Mouse (Mus musculus) embryo, embryonic 9.5 days (tissue): ENCODE measurements around the gene Inpp5b.

Source experiments
- DNase-seq: peaks from one replicate; pipeline ENCODE4 v3.0.0-alpha.2; 2017; ENCODE audit errors: extremely low spot score

Gene Inpp5b

DNA sequence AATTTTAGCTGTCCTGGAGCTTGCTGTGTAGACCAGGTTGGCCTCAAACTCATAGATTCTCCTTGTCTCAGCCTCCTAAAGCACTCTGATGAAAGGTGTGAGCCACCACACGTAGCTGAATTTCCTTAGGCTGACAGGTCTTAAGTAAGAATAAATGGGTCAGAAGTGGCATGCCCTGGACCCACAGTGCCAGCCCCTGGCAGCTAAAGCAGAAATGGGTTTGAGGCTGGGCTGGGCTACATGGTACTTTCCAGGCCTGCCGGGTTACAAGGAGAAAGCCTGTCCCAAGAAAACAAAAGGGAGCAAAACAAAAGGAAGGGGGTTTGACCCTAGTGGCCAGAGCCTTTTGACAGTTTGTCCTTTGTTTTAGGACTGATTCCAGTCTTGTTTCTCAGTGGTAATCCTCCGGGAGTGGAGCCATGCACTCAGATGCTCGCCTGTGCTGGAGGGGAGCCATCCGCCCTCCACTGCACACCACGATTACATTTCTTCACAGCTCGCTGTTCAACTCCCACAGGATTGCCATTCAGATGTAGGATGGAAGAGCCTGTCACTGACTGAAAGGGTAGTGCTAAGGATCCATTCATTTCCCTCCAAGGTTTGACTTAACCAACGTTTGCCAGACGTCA is 69.8 kb downstream of the Inpp5b start:
- peak; percentile 13 for DNase-seq

DNA sequence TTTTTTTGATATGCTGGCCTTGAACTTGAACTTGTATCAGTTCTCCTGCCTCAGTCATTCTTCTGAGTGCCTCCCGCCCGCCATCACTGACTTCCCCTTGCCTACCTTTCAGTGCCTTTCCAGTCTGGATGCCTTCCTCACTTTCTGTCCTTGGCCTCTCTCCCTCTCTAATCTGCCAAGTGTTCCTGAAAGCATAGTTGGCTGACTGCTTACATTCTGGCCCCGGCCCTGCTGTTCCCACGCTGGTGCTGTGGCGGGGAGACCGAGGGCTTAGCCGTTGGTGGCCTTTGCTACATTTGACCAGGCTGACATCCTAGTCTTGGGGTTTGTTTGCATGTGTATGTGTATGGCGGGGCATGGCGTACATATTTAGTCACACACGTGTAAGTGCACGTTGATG is 74.3 kb downstream of the Inpp5b start:
- DNase-seq = no peak

DNA sequence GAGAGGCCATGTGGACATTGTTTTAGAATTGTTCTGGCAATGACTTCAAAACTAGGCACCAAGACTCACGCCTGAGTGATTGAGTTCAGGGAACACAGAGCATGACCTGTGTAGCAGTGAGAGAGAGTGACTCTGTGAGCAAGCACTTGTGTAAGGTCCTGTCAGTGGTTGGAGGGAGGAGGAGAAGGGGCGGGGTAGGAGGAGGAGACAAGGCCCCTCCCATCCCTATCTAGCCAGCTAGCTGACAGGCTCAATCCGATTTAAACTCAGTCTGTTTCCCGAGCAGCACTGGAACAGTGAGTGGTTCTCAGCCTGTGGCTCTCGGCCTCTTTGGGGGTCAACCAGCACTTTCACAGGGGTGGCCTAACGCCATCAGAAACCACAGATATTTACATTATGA is 76.2 kb downstream of the Inpp5b start:
- DNase-seq = peak; percentile 55

DNA sequence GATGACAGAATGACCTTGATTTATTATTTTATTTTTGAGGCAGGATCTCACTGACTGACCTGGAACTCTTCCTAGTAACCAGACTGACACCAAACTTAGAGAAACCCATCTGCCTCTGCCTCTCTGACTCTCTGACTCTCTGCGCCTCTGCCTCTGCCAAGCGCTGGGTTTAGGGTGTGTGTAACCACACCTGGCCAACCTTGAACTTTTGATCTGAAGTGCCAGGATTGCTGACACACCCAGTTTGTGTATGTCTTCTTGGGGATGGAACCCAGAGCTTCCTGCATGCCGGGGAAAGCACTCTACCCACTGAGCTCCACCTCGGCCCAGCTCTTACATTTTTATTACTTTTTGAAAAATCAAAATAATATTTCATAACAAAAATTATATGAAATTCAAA is 77.2 kb downstream of the Inpp5b start:
- no peak for DNase-seq

DNA sequence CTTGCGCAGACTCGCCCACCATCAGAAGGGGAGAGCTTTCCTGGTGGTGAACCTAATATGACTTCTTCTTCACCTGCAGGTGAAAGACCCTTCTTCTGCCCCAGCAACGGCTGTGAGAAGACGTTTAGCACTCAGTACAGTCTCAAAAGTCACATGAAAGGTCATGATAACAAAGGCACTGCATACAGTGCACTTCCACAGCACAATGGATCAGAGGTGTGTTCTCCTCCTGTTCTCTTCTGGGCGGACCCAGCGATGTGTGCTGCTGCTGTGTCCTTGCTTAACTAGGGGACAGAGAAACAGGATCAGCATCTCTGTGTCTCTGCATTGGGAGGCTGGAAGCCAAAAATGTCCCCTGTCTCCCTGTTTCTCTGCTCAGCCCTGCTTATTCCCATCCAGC is 83.3 kb downstream of the Inpp5b start:
- DNase-seq = no peak

DNA sequence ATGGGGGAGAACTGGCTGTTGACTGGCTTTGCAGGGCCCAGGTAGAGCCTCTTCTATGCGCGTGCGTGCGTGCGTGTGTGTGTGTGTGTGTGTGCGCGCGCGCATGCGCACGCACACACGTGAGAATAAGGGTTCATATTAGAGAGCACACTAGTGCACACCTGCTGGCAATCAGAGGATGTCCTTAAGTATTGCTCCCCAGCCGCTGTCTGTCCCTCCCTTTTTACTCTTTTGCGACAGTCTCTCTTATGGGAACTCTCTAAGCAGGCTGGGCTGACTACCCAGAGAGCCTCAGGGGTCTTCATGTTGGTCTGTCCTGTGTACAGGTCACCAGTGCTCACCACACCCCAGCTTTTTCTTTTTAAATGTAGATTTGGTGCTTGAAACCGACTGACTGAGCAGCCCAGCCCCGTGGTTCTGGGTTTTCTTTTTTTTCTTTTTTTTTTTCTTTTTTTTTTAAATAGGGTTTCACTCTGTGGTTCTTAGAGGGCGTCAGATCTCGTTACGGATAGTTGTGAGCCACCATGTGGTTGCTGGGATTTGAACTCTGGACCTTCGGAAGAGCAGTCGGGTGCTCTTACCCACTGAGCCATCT is 83.8 kb downstream of the Inpp5b start:
- no peak for DNase-seq

DNA sequence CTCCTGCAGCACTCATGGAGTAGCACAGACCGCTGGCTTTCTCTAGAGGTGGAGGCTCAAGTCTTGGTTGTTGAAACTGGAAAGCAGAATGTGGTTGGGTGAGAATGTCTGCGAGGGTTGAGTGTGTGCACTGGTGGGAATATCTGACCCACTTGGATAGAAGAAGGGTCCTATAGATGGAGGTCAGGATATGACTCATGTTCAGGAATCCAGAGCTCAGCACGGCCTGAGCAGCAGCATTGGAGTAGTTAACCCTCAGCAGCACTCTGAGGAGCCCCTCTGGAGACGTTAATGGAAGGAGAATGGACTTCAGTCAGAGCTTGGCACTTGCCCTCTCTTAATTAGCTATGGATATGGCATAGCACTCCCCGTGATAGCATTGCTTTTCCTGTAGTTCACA is 88.0 kb downstream of the Inpp5b start:
- no peak for DNase-seq

DNA sequence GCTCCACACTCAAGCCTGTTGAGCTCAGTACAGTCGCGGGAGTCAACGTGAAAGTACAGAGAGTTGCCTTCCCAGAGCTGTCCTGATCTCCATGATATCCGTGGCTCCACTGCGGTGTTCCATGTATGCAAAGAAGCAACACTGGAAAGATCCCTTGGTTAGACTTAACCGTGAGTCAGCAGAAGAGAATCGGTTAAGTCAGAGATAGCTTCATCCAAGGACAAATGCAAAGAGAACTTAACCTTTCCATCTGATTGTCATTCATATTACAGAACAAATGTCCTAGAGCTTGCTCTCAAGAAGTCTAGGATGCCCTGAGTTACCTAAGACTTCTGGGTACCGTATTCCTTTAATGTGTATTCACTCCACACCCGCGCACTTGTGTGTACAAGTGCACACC is 91.1 kb downstream of the Inpp5b start:
- no peak for DNase-seq

DNA sequence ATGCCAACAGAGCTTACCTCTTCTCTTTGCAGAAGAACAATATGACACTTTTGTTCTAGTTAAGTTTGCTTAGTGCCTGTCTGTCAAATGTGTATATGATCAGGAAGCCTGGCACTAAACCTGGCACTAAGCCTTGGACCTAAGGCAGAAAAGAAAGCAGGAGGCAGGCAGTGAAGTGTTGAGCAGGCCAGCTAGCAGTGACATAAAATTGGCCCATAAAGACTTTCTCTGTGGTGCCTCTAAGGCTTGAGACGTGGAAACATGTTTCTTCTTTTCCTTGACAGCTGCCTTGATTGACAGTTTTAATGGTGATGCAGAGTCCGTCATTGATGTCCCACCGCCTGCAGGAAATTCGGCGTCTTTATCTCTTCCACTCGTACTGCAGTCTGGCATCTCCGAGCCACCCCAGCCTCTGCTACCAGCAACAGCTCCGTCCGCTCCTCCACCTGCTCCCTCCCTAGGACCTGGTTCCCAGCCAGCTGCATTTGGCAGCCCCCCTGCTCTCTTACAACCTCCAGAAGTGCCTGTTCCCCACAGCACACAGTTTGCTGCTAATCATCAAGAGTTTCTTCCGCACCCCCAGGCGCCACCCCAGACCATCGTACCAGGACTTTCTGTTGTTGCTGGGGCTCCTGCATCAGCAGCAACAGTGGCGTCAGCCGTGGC is 96.5 kb downstream of the Inpp5b start:
- DNase-seq = no peak

DNA sequence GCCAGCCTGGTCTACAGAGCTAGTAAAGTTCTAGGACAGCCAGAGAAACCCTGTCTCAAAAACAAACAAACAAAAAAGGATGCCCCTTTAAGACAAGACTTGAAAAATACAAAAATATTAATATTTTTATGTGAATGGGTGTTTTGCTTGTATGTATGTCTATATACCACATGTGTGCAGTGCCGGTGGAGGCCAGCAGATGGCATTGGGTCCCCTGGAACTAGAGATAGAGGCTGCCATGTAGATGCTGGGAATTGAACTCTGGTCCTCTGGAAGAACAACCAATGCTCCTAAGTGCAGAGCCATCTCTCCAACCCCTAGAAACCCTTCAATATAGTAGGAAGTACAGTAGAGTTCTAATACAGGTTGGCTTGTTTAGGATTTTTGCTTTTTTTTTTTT is 99.3 kb downstream of the Inpp5b start:
- DNase-seq = no peak

DNA sequence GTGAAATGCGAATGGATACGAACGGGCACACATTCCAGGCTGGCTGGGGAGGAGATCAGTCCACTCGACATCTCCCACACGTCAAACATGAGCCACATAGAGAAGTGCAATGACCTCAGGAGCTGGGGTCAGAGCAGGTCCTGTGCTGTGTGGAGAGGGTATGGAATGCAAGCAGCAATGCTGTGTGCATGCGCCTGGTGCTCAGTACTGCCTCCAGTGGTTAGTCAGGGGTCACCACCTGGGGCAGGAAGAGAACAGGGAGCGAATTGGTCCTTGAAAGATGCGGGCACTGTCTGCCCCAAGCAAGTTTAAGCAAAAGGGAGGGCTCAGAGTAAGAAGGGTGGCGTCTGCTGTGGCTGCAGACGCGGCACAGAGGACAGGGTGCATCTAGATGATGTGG is 101.8 kb downstream of the Inpp5b start:
- DNase-seq = peak; percentile 45

DNA sequence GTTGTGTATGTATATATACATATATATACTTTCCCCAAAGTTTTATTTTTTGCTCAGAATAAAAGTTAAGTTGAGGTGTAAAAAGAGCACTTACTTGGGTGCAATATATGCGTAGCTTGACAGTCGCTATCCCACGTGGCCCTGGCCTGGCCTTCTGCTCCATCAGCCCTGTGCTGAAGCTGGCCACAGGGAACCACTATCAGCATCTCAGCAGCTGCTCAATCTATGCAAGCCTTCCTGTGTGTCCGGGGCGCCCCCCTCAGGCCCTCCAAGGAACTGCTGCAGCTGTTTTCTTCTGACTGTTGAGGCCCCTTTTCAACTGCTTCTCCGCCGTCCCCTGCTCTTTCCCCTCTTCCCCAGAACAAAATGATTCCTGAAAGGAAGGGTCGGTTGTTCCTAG is 105.9 kb downstream of the Inpp5b start:
- peak; percentile 84 for DNase-seq

DNA sequence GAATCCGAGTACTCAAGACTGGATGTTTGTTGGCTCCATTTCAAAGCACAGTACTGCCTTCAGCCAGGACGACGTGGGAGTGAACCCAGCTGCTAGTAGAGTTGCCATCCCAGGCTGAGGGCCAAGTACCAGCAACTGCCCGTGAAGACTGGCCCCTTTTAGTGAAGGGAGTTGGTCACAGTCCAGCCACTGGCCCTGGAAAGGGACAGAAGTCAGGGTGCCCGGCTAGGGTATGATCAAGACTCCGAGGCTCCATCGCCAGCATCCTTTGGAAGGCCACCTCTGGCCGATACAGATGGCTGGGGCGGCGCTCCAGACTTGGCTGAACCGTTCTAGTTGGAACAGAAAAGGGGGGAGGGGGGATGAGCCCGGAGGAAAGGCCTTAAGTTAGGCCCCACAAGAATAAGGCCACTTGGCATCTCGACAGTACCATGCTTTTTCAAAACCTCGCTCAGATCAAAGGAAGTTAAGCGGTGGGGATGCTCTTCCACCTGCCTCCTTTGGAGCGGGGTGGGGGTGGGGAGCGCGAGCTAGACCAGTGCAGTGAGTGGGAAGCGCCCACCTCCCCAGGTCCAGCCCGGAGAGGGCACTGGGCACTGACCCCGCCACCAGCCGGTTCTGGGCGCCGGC is 108.1 kb downstream of the Inpp5b start:
- DNase-seq = no peak

DNA sequence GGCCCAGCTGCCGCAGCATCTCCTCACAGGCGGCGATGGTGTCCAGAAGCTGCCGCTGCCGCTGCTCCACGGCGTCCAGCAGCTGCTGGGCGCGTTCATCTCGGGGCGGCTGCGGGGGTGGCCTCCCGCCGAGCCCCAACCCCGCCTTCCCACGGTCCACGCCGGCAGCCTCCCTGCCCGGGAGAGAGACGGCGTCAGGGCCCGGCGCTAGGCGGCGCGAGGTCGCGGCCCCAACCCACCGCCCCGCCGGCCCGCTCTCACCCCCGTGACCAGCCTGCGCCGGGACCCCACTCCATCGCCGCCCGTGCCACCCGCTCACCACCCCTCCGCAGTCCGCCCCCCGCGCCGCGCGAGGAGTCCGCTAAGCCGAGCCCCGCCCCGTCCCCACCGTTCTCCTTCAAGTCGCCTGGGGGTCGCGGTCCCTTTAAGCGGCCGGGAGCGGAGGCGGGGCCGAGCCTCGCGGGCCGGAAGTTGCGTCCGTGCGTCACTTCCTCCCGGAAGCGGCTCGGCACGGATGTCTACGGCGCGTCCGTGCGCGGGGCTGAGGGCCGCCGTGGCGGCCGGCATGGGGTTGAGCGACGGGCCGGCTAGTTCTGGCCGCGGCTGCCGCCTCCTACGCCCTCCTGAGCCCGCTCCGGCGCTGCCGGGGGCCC is 108.7 kb downstream of the Inpp5b start, which contains the start of gene Yrdc:
TSS of gene Yrdc (plus strand) at position 419 of the 653 bp plus-strand sequence.
- DNase-seq = peak; percentile 93
